Mouse (Mus musculus): ENCODE results near the gene Rassf3.

DNA sequence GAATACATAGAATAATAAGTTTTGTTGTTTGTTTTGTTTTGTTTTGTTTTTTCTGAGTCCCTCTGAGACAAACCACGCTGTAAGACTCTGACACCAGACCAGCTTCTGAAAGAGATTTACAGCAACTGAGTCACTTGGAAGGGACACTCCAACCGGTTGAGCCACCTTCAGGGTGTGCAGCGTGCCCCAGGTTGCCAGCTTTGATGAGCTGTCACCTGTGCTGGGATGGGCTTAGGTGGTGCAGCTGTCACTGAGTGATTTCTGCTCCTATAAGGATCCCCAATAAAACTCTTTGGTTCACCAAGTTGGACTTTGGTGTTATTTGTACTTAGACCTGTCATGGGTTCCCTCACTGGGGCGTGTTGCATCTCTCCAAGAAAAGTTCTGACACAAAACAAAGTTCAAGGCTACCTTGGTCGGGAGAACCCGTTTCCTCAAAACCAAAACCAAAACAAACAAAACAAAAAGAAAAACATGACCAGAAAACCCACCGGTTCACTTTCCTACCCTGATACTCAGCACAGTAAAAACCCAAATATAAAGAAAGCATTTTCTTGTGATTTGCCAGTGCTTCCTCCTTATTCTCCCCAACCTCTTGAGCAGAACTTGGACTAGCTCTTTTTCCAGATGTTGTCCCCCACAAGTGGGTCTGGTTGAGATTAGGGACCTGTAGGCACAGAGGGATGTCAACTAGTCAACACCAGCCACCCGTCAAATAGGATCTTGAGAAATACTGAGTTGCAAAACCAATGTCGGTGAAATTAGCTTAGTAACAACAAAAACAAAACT is 17.4 kb upstream of the Rassf3 start:
- TF ChIP-seq ZC3H11A (IDR thresholded peaks at IDR 0.05; ENCODE audit: borderline replicate concordance, low read depth, low read length) = no peak
- TF ChIP-seq CHD2 (IDR thresholded peaks at IDR 0.05; ENCODE audit: low read depth, low read length) = no peak
- TF ChIP-seq MAFK (IDR thresholded peaks at IDR 0.05; ENCODE audit: insufficient read depth, low read depth, low read length) = no peak
- TF ChIP-seq ZNF384 (IDR thresholded peaks at IDR 0.05; ENCODE audit: low read depth, low read length) = no peak
- no peak for TF ChIP-seq HCFC1 (IDR thresholded peaks at IDR 0.05; ENCODE audit: borderline replicate concordance, insufficient read depth, low read length)
